Mouse (Mus musculus): Measurements from ENCODE around the gene Gm44805. TPM values are rescaled to one million over a fixed set of nuclear protein-coding genes. Genes with fewer than 3 reads are reported as not detected.

Gene Gm44805
- polyA plus RNA-seq, 1 experiment from 2014 or later = not detected

DNA sequence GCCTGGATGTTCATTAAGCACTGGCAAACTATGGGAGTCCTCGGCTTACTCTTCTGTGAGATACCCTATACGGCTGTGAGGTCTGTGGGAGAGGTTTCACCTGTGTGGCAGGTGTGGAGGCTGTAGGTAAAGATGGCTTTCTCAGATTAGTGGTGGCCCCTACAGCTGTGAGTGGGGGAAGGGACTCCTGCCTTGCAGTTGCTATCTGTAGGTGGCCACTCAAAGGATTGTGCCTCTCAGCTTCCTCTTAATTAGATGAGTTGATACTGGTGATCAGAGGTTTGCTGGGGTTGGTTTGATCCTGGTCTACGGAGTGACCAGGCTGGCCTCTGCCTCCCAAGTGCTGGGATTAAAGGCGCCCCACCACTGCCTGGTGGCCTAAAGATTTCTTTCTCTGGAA lies 23.3 kb upstream of the Gm44805 start:
- peaks cover 56% of the 10 kb centered on the region for H3K36me3 ChIP-seq (ENCODE audit: control insufficient read depth, insufficient read depth, low read length)
- no peaks in the 10 kb centered on the region for H3K9me3 ChIP-seq (ENCODE audit: control insufficient read depth, low read length)
- WGBS = 90% methylated on average over 4 of the region's 4 CpGs
- DNase-seq (ENCODE audit: low spot score) (no peak), ATAC-seq (ENCODE audit: low read depth) (no peak)
- no peak overlapping the region for H3K9ac ChIP-seq (ENCODE audit: low read depth, low read length)
- H3K4me3 ChIP-seq (ENCODE audit: low read depth, low read length) = no peak overlapping the region
- no peak overlapping the region for H3K4me2 ChIP-seq (ENCODE audit: low read depth, low read length)
- no peaks in the 10 kb centered on the region for H3K27me3 ChIP-seq (replicated peaks; ENCODE audit: control insufficient read depth, insufficient read depth, low read length)
- H3K4me1 ChIP-seq (ENCODE audit: control insufficient read depth, insufficient read depth, low read length) = no peaks in the 10 kb centered on the region
- H3K27ac ChIP-seq (replicated peaks; ENCODE audit: low read depth, low read length) = no peak overlapping the region

DNA sequence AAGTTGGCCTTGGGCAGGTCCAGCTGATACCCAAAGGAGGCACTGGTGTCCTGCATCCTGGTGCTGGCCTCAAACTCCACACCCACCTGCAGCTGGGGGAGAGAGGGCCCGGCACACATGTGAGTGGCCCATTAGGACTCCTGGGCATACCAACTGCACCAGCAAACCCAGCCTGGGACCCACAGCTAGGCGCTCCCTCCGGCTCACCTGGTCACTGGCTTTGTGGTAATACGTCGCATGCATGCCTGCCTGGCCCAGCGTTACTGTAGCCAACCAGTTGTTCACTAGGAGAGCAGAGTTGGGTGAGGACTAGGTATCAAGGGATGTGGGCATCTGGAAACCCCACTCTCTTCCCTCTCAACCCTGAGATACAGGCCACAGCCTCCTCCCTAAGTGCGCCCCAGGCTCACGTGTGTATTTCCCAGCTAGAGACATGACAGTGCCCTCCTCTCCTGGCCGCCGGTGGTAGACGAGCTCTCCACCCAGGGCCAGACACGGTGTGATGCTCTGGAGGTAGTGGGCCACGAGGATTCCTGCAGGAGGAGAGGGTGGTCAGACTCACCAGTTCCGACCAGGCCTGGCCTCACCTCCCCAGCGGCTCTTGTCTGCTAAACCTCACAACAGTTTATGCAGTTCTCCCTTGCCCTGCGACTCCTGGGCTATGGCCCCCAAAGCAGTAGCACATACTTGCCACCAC lies 21.8 kb upstream of the Gm44805 start:
- no peak for ATAC-seq (ENCODE audit: low read depth)
- WGBS = 95% methylated on average over 13 of the region's 16 CpGs
- H3K9me3 ChIP-seq (ENCODE audit: control insufficient read depth, low read length) = no peaks in the 10 kb centered on the region
- H3K36me3 ChIP-seq (ENCODE audit: control insufficient read depth, insufficient read depth, low read length) = peaks cover 44% of the 10 kb centered on the region
- H3K4me3 ChIP-seq (ENCODE audit: low read depth, low read length) = no peak overlapping the region
- no peak for DNase-seq (ENCODE audit: low spot score)
- H3K4me2 ChIP-seq (ENCODE audit: low read depth, low read length) = no peak overlapping the region
- H3K27ac ChIP-seq (replicated peaks; ENCODE audit: low read depth, low read length) = no peak overlapping the region
- H3K27me3 ChIP-seq (replicated peaks; ENCODE audit: control insufficient read depth, insufficient read depth, low read length) = no peaks in the 10 kb centered on the region
- no peak overlapping the region for H3K9ac ChIP-seq (ENCODE audit: low read depth, low read length)
- H3K4me1 ChIP-seq (ENCODE audit: control insufficient read depth, insufficient read depth, low read length) = 0 out of 2 replicates have a peak, but pooled peaks cover 9% of the 10 kb centered on the region

DNA sequence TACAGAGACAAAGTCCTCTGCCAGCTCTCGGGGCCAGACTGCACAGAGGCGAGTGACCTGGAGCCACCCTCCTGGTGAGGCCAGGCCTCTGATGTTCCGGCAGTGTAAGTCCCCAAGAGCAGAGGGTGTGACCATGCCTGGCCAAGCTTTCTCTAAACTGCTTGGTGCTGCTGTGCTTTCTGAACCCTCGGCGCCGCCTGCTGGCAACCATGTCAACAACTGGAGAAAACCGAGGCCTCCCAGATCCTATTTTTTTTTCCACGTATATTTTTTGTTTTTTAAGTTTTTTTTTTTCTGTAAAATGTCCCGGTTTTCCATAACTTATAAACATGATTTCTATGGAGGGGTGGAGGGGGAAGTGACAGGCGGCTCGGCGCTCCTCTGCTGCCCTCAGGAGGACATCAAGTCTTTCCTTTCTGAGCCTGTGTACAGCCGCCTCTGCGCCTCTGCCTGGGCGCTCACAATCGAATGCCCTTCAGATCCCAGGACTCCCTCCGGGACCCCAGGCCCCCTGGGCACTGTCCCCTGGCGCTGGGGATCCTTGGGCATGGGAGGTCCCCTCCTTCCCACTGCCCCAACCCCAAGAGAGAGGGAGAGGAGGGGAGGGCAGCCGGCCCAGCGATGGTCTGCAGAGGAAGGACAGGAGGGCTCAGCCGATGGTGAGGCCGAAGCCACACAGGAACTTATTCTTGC lies 20.0 kb upstream of the Gm44805 start:
- Histone ChIP-seq H3K27ac (replicated peaks; ENCODE audit: low read depth, low read length) (0 out of 2 replicates have a peak overlapping the region, but pooled peaks have one; percentile 24), H3K4me1 (ENCODE audit: control insufficient read depth, insufficient read depth, low read length) (0 out of 2 replicates have a peak, but pooled peaks cover 9% of the 10 kb centered on the region), H3K9me3 (ENCODE audit: control insufficient read depth, low read length) (no peaks in the 10 kb centered on the region), H3K36me3 (ENCODE audit: control insufficient read depth, insufficient read depth, low read length) (peaks cover 31% of the 10 kb centered on the region; the same call in 1 of the 2 replicates), H3K27me3 (replicated peaks; ENCODE audit: control insufficient read depth, insufficient read depth, low read length) (no peaks in the 10 kb centered on the region), H3K9ac (ENCODE audit: low read depth, low read length) (no peak overlapping the region), H3K4me2 (ENCODE audit: low read depth, low read length) (no peak overlapping the region), H3K4me3 (ENCODE audit: low read depth, low read length) (no peak overlapping the region)
- ATAC-seq (ENCODE audit: low read depth) (0 out of 2 replicates have a peak, but pooled peaks have one; percentile 10), DNase-seq (ENCODE audit: low spot score) (peak; percentile 84)
- 30% methylated on average over 21 of the region's 22 CpGs for whole genome bisulfite sequencing

DNA sequence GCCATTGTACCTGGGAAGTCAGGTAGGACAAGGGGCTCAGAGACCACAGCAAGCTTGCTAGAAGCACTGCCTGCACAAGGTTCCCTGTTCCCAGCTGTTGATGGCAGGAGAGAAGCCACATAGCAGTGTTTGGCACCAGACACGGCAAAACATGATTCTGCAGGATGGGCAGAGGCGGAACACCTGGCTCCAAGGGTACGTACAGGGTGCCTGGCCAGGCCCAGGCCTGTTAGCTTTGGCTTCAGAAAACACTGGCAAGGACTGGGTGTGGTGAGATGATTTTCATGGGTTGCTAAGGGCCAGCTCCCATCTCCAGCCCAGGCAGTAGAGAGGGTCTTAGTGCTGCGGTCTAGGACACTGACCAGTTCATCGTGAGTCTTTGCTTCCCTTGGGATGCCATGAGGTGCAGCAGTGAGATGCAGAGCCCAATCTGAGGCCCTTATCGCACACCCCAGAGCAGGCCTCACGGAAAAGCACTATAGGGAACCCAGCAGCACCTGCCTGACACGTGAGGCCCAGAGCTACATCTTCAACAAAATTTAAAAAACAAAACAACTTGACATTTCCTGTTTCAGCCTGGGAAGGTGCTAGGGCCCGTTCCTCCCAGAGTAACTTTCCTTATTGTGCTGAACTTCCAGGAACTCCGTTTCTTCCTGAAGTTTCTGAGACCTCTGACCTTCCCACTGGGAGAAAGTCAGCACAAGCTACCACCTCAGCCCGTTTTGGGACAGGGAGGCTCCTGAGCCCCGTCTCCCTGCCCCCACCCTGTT lies 19.3 kb upstream of the Gm44805 start:
- H3K9me3 ChIP-seq (ENCODE audit: control insufficient read depth, low read length) = no peaks in the 10 kb centered on the region
- no peak overlapping the region for H3K9ac ChIP-seq (ENCODE audit: low read depth, low read length)
- no peak overlapping the region for H3K4me3 ChIP-seq (ENCODE audit: low read depth, low read length)
- no peak for DNase-seq (ENCODE audit: low spot score)
- 0 out of 2 replicates have a peak, but pooled peaks cover 9% of the 10 kb centered on the region for H3K4me1 ChIP-seq (ENCODE audit: control insufficient read depth, insufficient read depth, low read length)
- H3K4me2 ChIP-seq (ENCODE audit: low read depth, low read length) = no peak overlapping the region
- H3K27ac ChIP-seq (replicated peaks; ENCODE audit: low read depth, low read length) = no peak overlapping the region
- H3K36me3 ChIP-seq (ENCODE audit: control insufficient read depth, insufficient read depth, low read length) = peaks cover 30% of the 10 kb centered on the region; the same call in 1 of the 2 replicates
- 58% methylated on average over 12 of the region's 12 CpGs for WGBS
- H3K27me3 ChIP-seq (replicated peaks; ENCODE audit: control insufficient read depth, insufficient read depth, low read length) = no peaks in the 10 kb centered on the region
- no peak for ATAC-seq (ENCODE audit: low read depth)

DNA sequence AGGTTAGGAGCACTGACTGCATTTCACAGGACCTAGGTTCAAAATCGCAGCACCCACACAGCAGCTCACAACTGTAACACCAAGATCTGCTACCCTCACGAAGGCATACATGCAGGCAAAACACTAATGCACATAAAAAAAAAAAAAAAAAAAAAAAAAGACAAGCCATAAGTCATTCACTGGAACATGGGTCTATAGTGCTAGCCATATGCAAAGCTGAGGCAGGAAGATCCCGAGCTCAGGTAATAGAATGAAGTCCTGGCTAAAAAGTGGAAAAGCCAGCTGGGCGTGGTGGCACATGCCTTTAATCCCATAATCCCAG lies 18.6 kb upstream of the Gm44805 start:
- Histone ChIP-seq H3K4me1 (ENCODE audit: control insufficient read depth, insufficient read depth, low read length) (0 out of 2 replicates have a peak, but pooled peaks cover 9% of the 10 kb centered on the region), H3K4me3 (ENCODE audit: low read depth, low read length) (no peak overlapping the region), H3K27ac (replicated peaks; ENCODE audit: low read depth, low read length) (no peak overlapping the region), H3K27me3 (replicated peaks; ENCODE audit: control insufficient read depth, insufficient read depth, low read length) (no peaks in the 10 kb centered on the region), H3K36me3 (ENCODE audit: control insufficient read depth, insufficient read depth, low read length) (peaks cover 23% of the 10 kb centered on the region; the same call in 1 of the 2 replicates), H3K9ac (ENCODE audit: low read depth, low read length) (no peak overlapping the region), H3K4me2 (ENCODE audit: low read depth, low read length) (no peak overlapping the region), H3K9me3 (ENCODE audit: control insufficient read depth, low read length) (no peaks in the 10 kb centered on the region)
- WGBS = 82% methylated on average over 4 of the region's 4 CpGs
- DNase-seq (ENCODE audit: low spot score) (no peak), ATAC-seq (ENCODE audit: low read depth) (no peak)

DNA sequence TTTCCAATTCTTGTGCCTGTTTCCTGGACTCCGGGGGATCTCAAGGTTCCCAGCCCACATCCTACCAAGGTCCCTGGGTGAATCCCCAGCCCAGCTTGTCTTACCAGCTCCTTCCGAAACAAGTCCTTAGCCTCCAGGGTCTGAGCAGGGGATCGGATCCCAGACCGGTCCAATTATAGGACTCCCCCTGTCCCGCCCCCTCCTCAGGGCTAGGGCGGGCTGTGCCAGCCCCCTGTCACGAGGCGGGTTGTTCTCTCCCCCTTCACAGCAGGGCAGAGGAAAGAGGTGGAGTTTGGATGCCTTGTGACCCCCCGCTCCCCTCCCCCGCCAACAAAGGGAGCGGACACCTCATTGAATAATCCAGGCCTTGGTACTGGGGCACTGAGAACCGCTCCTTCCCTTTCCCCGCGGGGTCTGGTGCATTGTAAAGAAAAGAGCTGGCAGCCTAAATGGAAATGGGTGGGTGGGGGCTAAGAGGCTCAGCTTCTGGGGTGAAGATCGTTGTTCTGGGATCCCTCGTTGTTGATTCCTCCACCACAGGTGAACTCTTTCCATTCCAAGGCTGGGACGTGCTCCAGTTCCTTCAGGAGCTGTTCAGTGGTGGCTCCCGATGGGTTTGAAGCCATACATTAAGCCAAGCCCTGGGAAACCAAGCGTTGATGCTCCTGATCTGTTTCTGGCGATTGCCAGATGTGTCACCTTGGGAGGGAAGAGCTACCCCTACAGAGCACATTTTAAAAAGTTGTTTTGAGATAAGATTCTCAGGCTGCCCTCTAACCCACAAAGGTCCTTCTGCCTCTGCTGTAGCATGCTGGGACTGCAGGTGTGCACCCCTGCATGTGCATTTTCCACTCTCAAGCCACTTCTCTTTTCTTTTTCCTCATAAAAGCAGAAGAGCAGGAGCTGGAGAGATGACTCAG lies 17.9 kb upstream of the Gm44805 start, which contains the start of gene Apoe:
Apoe (minus strand) TSS at position 282 of the 920 bp plus-strand sequence.
- H3K9me3 ChIP-seq (ENCODE audit: control insufficient read depth, low read length) = no peaks in the 10 kb centered on the region
- H3K9ac ChIP-seq (ENCODE audit: low read depth, low read length) = peak within 1 kb of the TSS; percentile 48
- H3K4me3 ChIP-seq (ENCODE audit: low read depth, low read length) = peak within 1 kb of the TSS; percentile 30
- H3K4me1 ChIP-seq (ENCODE audit: control insufficient read depth, insufficient read depth, low read length) = 0 out of 2 replicates have a peak, but pooled peaks cover 9% of the 10 kb centered on the region
- H3K36me3 ChIP-seq (ENCODE audit: control insufficient read depth, insufficient read depth, low read length) = peaks cover 17% of the 10 kb centered on the region; the same call in 1 of the 2 replicates
- H3K4me2 ChIP-seq (ENCODE audit: low read depth, low read length) = peak within 1 kb of the TSS; percentile 69
- peak; percentile 73 for ATAC-seq (ENCODE audit: low read depth)
- no peaks in the 10 kb centered on the region for H3K27me3 ChIP-seq (replicated peaks; ENCODE audit: control insufficient read depth, insufficient read depth, low read length)
- peak within 1 kb of the TSS; percentile 8; the same call in 1 of the 2 replicates for H3K27ac ChIP-seq (replicated peaks; ENCODE audit: low read depth, low read length)
- DNase-seq (ENCODE audit: low spot score) = peak; percentile 62
- WGBS = 3% methylated on average over 17 of the region's 20 CpGs

DNA sequence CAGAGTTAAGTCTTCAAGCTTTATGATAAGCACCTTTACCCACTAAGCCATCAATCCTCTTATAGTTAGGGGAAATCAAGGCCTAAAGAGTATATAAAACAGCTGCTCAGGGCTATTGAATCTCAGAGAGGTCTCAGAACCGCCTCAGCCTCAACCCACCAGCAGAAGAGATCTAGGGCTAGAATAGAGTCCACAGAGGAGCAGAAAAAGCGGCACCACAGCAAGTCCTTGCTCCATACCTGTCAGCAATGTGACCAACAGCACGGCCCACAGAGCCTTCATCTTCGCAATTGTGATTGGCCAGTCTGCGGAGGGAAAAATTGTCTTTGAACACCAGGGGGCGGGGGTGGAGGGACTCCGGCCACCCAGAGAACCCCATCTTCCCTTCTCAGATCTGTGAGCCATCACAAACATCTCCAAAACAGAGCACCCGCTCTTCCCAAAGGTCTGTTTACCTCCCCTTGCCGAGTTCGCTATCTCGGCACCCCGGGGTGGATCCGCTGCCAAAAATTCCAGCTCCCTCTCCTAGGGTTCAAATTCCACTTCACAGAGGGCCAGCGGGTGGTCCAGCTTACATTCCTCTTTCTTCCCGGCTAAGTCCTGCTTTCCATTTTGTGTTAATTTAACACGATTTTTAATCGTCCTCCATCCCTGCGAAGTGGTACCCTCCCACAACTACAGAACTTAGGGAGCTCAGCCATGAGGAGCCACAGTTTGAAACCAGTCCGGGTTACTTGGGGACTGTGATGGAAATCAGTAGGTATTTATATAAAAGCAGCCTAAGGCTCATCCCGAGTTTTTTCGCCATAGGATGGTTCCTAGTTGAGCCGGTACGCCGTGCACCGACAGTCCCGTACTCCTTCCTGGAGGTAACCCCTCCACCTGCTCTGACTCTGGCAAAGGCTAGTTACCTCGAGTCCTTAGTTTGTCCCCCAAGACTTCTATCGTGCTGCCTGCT lies 17.0 kb upstream of the Gm44805 start:
- Histone ChIP-seq H3K36me3 (ENCODE audit: control insufficient read depth, insufficient read depth, low read length) (peaks cover 7% of the 10 kb centered on the region; the same call in 1 of the 2 replicates), H3K27ac (replicated peaks; ENCODE audit: low read depth, low read length) (peak overlapping the region; percentile 8; the same call in 1 of the 2 replicates), H3K9ac (ENCODE audit: low read depth, low read length) (peak overlapping the region; percentile 48), H3K9me3 (ENCODE audit: control insufficient read depth, low read length) (no peaks in the 10 kb centered on the region), H3K4me2 (ENCODE audit: low read depth, low read length) (peak overlapping the region; percentile 69), H3K4me3 (ENCODE audit: low read depth, low read length) (peak overlapping the region; percentile 30), H3K4me1 (ENCODE audit: control insufficient read depth, insufficient read depth, low read length) (peaks cover 12% of the 10 kb centered on the region), H3K27me3 (replicated peaks; ENCODE audit: control insufficient read depth, insufficient read depth, low read length) (no peaks in the 10 kb centered on the region)
- DNase-seq (ENCODE audit: low spot score) = no peak
- 3% methylated on average over 28 of the region's 28 CpGs for WGBS
- peak; percentile 20 for ATAC-seq (ENCODE audit: low read depth)
